Mouse (Mus musculus) right cerebral cortex, postnatal 10 days (tissue): ENCODE data around the gene Itga10.
"Not testable (repeated sequence)": the region's sequence is repeated elsewhere in the genome, so short reads cannot be mapped to it uniquely, and the experiment has no call there.

Experiments used
- DNase-seq, 2 experiments: peaks; one replicate each; pipeline ENCODE4 v3.0.0; 2021; ENCODE audit warnings: low spot score in 2 of 2

The Itga10 gene

DNA sequence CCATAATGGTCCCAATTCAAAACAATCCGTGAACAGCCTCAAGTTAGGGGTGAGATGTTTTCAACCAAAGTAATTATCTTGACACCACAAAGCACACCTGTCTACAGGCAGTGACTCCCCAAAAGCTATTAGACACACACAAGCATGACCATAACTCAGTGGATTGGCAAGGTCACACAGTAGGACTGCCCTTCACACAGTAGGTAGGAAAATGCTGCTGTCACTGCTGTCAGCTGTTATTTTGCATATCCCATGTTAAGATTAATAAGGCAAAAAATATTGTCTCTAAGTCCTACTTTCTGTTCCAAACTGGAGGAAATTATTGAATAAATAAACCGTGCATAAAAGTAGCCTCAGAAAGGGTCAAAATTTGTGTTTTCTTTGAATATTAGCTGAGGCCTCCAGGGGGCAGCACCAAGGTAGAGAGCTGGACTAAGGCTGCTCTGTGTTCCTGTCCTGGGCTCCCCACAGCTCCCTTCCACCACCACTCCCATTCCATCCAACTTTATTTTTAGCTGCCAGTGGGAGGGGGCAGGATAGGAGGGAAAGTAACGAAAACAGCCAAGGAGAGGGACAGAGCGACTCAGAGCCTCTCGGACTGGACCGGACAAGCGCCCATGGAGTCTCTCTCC lies at the start of gene Itga10:
Itga10 (plus strand) TSS at position 567 of the 632 bp plus-strand sequence.
- peak in 1 of 2 experiments; percentile 51 for DNase-seq

DNA sequence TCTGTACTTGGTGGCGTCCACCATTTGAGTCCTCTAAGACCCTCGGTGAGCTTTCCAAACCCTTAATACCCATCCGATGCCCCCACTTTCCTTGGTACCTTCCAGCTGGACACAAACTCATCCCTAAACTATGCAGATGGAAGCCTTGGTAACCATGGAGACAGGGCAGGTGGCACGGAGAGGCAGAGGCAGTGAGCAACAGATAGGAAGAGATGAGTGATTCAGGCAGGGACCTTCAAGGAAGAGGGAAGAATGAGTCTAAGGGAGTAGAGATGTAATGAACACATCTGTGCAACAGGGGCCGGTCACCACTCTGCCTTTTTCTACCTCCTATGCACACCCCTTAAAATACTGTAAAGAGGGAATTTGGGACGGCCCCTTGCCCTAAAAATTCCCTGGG lies 49.7 kb upstream of the Itga10 start:
- peak; percentile 67 to 81 for DNase-seq

DNA sequence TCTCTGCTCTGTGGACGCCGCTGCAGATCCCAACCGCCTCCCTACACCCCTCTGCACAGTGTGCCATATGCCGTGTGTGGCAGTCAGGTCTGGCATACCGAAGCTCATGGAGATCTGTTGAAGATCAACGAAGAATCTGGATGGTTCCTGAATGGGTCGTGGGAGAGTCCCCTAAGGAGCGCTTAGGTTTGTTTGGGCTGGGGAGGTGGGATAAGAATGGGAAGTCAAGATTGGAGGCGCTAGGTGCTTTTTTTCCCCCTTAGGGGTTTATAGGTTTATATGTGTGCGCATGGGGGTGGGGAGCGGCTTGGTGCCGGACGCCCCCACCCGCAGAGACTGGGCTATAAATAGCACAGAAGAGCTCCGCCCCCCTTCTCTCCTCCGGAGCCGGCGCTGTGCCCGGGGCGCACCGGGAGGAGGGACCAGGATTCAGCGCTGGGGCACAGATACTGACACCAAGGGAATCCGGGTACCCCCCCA lies 49.1 kb upstream of the Itga10 start, which contains the start of gene Ankrd34a:
Ankrd34a (plus strand) TSS at position 409 of the 480 bp plus-strand sequence.
- peak; percentile 86 to 89 for DNase-seq

DNA sequence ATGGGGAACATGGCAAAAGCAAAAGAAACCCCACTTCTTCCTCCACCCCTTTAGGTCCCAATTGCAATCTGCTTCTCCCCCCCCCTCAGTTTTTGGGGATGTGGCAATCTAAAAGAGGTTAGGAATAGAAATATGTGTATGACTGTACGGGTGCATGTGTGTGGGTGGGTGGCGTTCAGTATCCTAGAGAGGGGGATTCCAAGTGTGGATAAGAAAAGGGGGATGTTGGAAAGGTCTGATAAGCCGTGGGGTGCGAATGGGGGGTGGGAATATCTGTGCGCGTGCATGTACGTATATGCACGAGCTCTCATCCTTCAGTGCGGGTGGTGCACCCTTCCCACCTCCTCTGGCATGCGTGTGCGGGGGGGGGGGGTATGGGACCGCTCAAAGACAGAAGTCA lies 48.5 kb upstream of the Itga10 start:
- peak; percentile 73 to 81 for DNase-seq

DNA sequence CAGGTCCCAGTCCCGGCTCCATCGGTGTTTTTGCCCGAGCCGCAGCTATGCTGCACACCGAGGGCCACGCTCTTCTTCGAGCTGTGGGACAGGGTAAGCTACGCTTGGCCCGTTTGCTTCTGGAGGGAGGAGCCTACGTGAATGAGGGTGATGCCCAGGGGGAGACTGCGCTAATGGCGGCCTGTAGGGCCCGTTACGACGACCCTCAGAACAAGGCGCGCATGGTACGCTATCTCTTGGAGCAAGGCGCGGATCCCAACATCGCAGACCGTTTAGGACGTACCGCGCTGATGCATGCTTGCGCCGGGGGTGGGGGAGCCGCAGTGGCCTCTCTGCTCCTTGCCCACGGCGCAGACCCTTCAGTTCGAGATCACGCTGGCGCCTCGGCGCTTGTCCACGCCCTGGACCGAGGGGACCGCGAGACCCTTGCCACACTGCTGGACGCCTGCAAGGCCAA lies 47.9 kb upstream of the Itga10 start:
- DNase-seq, result peak; percentile 65 to 71

DNA sequence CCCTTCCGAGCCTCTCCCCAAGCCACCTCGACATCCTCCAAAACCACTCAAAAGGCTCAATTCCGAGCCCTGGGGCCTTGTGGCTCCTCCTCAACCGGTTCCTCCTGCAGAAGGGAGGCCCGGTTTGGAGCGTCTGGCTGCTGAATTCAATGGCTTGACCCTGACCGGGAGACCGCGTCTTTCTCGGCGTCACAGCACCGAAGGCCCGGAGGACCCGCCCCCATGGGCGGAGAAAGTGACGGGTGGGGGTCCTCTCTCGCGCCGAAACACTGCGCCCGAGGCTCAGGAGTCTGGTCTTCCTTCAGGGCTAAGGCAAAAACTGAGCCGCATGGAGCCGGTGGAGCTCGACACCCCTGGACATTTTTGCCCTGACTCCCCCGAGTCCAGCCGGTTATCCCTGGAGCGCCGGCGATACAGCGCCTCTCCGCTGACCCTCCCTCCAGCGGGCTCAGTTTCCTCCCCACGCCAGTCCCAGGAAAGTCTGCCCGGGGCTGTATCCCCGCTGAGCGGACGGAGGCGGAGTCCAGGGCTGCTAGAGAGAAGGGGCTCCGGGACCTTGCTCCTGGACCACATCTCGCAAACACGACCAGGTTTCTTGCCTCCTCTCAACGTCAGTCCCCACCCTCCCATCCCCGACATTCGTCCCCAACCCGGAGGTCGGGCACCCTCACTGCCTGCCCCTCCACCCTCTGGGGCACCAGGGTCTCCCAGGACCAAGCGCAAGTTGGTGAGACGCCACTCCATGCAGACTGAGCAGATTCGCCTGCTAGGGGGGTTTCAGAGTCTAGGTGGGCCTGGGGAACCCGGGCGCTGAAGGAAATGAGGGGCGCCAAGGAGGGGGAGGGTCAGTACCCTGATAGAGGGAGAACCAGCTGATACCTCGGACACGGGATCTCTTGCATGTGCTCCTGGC lies 47.0 kb upstream of the Itga10 start:
- peak; percentile 81 to 83 for DNase-seq

DNA sequence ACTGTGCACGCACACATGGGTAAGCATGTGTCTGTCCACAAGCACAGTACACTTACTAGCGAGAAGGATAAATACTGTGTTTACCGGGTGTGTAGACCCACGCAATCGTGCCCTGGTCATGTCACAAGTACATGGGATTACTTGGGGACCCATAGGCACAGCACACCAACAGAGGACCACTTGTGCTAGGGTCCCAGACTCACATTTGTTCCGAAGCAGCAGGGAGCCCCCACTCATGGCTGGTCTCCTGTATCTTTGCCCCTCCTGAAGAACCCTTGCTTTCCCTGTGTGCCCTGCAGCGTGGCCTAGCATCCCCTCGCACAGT lies 46.4 kb upstream of the Itga10 start:
- no peak for DNase-seq

DNA sequence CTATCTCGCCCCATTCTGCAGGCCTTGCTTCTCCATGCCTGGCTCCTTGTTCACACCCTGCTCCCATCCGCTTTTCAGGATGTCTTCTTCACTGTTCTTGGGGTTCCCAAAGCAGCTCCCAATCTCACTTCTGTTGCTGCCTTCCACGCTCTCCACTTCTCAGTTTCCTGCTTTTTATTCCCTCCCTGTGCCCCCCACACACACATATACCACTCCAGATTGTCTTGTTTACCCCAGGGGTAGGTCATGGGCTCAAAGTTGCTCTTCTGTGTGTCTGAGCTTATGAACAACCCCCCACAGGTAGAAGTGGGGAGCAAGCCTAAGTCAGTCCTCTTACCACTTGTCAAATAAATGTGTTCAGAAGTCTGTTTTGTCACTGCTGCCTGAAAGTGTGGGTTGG lies 46.0 kb upstream of the Itga10 start:
- DNase-seq, result no peak

DNA sequence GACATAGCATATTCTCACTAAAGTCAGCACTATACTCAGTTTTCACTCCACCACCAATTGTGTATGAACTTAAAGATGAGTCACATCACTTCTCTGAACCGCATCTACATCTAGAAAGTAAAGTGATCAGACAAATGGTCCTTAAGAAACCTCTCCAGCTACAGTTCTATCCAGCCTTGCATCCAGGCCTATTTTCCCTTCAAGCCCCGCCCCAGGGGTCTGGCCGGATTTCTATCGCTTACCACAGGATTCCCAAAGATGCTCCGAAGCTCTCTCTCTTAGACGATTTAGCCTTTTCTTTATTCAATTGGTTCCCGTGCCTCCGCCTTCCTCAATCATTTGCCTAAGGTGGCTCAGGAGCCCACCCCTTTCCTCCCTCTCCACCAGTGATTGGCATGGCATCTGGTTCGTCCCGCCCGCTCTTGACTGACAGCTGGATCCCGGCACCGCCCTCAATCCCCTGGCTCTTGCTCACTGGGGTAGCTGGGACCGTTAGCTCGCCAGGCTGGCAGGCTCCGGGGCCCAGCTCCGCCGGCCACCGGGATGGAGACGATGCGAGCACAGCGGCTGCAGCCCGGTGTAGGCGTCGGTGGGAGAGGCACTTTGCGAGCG lies 44.6 kb upstream of the Itga10 start, which contains the start of gene Lix1l:
Lix1l (plus strand) TSS at position 511 of the 612 bp plus-strand sequence.
- peak; percentile 97 to 98 for DNase-seq

DNA sequence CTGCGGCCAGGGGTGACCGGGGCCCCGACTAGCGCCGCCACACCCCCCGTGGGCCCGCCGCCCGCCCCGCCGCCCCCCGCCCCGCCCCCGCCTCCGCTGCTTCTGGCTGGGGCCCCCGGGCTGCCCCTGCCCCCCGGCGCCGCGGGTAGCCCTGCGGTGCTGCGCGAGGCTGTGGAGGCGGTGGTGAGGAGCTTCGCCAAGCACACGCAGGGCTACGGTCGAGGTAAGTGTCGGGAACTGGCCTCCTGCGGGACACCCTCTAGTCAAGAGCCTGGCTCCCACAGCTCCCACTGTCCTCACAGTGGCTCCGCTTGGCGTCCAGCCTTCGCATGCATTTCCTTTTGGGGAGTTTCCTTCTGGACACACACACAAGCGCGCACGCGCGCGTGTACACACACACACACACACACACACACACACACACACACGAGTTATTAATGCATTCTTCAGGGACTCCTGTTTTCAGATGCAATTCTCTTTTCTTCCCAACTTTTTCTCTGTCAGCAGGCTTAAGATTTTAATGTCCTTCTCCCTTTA lies 44.1 kb upstream of the Itga10 start:
- peak; percentile 81 to 82 for DNase-seq

DNA sequence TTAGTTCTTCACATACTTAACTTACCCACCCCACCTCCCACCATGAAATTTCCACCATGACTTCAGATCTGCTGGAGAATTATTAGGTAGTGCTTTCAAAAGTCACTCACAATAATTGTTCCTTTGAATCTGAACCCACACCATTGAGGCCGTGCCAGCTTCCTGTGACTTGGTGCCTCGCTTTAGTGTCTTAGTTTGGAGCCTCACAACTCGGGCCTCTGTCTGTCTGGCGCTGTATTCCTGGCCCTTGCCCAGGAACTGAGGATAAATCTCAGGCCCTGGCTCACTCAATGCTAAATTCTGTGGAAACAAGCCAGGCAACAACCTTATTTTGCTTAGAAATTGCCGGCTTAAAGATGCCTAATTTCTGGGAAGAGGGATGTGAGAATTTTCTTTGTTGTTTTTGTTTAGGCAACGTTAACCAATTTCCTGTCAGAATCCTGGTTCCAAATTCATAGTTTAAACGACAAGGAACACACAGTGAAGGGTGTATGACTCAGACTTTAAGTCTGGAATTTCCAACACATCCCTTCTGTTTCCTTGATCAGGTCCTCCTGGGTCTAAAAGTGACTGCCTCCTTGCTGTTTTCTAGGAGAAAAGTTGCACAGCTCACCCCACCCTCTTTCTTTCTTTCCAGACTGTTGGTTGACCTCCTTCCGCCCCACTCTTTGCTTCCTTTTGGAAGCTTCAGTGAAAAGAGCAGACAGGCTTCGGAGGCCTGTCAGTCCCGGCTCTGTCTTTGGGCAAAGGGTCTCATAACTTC lies 43.3 kb upstream of the Itga10 start:
- DNase-seq, result peak; percentile 72 to 77

DNA sequence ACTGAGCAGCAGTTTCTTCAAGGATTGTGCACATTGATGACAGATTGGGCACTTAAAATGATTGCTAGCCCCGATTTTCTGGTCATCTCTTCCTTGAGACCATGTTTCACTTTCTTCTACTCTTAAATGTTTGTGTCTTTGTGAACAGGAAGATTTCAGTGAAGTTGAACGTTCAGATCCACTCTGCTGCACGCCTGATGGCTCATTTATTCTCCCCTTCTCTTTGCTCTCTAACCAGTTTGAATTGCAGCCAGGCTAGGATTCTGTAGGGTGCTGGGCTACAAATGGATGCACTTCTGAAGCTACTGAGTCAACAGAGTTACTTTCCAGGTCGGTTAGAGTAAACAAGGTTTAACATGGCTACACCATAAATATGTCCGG lies 42.7 kb upstream of the Itga10 start:
- DNase-seq, result no peak

DNA sequence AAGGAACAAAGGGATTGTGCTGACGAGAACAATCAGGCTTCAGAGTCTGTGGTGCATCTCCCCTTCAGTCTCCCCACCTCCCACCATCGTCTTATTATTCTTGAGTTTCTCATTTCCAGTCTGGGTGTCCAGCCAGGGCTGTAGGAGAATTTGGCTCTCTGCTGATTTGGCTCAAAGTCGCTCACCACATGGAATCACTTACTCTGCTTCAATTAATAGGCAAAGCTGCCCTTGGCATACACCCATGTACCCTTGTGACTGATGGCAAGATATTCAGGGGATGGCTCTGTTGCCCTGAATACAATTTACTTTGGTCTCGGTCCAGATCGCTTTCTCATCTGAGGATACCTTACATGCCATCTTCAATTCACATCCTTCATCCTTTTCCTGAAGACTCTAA lies 42.1 kb upstream of the Itga10 start:
- DNase-seq, result peak; percentile 55 to 62

DNA sequence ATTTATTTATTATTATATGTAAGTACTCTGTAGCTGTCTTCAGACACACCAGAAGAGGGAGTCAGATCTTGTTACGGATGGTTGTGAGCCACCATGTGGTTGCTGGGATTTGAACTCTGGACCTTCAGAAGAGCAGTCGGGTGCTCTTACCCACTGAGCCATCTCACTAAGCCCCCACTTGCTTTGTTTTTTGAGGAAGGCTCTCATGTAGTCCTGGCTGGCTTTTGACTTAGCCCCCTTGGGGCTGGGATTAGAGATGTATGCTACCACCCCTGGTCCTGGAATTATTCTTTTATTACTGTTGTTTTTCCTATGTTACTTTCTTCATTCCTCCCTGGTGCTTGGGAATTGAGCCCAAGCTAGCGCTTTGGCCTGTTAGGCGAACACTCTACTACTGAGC lies 39.4 kb upstream of the Itga10 start:
- not testable (repeated sequence) for DNase-seq

DNA sequence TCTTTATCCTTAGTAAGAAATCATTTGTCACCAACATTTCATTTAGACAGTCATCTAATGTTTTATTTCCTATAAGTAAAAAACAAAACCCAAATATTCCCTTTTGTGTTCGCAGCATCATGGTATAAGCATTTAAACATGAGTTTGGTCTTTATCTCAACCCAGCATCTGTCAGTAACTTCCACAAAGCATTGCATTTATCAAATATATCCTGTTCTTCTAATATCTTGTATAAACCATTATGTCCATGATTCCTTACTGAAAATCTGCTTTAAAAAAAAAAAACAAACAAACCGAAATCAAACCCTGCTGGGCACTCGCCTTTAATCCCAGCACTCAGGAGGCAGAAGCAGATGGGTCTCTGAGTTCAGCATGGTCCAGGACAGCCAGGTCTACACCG lies 38.8 kb upstream of the Itga10 start:
- no peak for DNase-seq

DNA sequence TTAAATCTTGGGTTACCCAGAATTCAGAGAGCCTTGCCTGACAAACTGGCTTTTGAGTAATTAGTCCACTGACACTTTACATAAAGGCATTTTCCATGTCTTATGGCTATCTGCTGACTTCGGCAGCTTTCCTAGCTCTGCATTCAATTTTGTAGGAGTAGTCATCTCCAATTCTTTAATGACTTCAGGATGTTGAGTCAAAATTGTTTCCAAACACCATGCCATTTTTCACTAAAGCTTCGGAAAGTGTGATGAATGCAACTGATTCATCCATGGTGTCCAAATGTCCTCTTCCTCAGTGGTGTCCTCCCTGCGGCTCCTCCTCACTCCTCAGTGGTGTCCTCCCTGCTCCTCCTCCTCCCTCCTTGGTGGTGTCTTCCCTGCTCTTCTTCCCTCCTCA lies 27.4 kb upstream of the Itga10 start:
- DNase-seq, result no peak

DNA sequence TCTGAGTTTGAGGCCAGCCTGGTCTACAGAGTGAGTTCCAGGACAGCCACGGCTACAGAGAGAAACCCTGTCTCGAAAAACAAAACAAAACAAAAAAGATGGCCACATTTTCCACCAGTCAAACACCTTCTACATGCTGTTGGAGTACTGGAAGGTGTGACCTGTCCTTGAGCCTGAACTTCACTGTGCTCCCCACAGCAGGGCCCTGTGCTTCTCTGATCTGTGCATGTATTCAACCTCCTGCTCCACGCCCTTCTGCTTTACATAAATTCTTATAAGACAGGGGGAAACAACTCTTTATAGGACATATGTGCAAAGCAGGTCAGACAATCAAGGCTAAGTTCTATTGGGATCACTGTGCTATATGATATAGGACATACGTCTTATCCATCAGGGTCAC lies 22.2 kb upstream of the Itga10 start:
- DNase-seq, result no peak

DNA sequence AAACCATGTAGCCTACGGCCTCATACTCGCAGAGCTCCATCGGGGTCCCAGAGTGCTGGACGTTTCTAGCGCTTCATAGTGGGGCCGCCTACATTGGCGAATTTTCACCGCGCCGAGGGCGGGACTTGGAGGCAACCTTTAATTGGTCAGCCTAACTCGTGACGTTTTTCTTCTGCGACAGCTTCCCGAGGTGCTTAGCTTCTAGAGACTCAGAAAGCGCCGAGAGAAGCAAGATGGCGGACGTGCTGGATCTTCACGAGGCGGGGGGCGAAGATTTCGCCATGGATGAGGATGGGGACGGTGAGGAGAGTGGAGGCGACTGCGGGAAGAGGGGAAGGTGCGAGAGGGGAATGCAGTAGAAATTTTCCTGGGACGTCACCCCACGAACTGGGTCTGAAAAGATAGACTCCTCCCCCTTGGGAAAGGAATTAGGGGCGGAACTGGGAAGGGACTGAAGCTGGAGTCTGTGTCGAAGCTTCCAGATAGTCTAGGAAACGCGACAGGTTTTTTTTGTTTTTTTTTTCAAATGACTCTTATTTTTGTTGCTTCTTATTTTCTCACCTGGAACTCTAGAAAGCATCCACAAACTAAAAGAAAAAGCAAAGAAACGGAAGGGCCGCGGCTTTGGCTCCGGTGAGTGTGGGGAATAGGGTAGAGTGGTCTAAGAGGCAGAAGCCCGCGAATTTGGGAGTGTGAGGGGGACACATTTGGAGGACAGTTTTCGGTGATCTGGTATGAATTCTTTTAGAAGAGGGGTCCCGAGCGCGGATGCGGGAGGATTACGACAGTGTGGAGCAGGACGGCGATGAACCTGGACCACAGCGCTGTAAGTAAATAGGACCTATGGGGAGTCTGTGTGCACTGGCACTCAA lies 15.4 kb upstream of the Itga10 start, which contains the start of gene Rbm8a:
Rbm8a (plus strand) TSS at position 205 of the 872 bp plus-strand sequence.
- DNase-seq, result peak; percentile 98

DNA sequence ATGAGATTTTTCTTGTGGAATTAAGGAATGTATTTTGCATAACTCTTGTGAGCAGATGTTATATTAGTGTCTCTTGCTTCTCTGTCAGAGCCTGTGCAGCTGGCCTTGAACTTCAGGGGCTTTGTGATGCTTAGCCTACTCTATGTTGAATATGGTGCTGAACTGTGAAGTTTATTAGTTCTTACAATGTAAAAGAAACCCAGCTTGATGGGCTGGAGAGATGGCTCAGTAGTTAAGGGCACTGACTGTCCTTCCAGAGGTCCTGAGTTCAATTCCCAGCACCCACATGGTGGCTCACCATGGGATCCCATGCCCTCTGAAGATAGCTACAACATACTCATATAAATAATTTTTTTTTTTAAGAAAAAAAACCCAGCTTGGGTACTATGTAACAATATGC lies 13.3 kb upstream of the Itga10 start:
- no peak for DNase-seq

DNA sequence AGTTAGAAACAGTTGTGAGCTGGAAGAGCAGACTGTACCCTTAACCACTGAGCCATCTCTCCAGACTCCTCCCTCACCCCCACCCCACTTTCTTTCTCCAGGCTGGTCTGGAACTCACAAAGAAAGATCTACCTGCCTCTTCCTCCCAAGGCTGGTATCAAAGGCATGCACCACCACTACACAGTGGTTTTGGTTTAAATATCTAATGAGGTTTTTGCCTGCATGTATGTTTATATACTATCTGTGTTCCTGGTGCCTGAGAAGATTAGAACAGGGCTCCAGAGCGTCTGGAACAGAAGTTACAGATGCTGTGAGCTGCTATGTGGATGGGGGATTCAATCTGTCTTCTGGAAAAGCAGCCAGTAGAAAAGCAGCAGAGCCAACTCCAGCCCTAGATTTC lies 11.4 kb upstream of the Itga10 start:
- DNase-seq, result peak in 1 of 2 experiments; percentile 12
